14 mouse cellular contexts compared by ENCODE assay signal in the genomic region with DNA sequence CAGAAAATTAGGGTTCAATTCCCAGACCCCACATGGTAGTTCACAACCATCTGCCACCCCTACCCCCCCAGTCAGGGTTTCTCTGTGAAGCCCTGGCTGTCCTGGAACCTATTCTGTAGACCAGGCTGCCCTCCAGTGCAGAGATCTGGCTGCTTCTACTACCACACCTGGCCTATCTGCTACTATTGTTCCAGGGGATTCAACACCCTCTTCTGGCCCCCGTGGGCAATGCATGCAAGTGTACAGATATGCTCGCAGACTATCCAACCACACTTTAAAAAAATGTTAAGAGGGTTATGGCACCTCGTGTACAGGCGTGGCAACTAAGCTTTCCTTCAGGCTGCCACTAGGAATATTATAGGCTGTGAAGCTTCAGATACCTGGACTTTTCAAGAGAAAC. TPM values are rescaled to one million over a fixed set of nuclear protein-coding genes. Genes with fewer than 3 reads are reported as not detected.
A peak's percentile ranks its signal among the peaks of the same experiment; 100 is the strongest.
DNase-seq lines count a peak whose midpoint lies in the region; ATAC-seq and TF ChIP-seq lines count a peak whose summit lies in the region.
"Had no signal": no experiment of that assay in that cellular context is flagged by ENCODE, and none has a peak within 500 bp of the region (broad histone marks: within the 10 kb centered on the region; RNA-seq: fewer than 3 reads in every experiment).

No protein-coding gene starts in this region.

- H3K4me3 ChIP-seq in intestine, postnatal 0 days (ENCODE audit: low read depth, low read length), result no peak overlapping the region
- H3K4me3 ChIP-seq in intestine, embryonic 16.5 days (ENCODE audit: low read length), result no peak overlapping the region
- H3K4me3 ChIP-seq in thymus, adult 2 months (ENCODE audit: control insufficient read depth, insufficient read depth, low read length), result no peak overlapping the region
- H3K4me3 ChIP-seq: embryonic facial prominence, embryonic 12.5 days; liver, embryonic 13.5 days; neural tube, embryonic 15.5 days had no signal

- H3K4me2 ChIP-seq in intestine, postnatal 0 days (replicated peaks; ENCODE audit: low read depth), result no peak overlapping the region
- no peak overlapping the region for H3K4me2 ChIP-seq in intestine, embryonic 16.5 days (ENCODE audit: low read depth, low read length)
- H3K4me2 ChIP-seq: embryonic facial prominence, embryonic 12.5 days; hindbrain, embryonic 14.5 days; liver, embryonic 13.5 days; neural tube, embryonic 15.5 days had no signal

- 63% methylated on average over 4 of the region's 4 CpGs for WGBS in intestine, postnatal 0 days
- 75% methylated on average over 4 of the region's 4 CpGs for WGBS in intestine, embryonic 16.5 days
- 82% methylated on average over 4 of the region's 4 CpGs for WGBS in thymus, adult 2 months

- TF ChIP-seq POLR2A in thymus, adult 2 months (IDR thresholded peaks at IDR 0.05; ENCODE audit: control insufficient read depth, extremely low read depth, insufficient read depth, low read length, poor library complexity), result no peak

- TF ChIP-seq CTCF in intestine, postnatal 0 days (IDR thresholded peaks at IDR 0.05; ENCODE audit: low read depth), result peak; percentile 58
- no peak for TF ChIP-seq CTCF in thymus, adult 2 months (IDR thresholded peaks at IDR 0.05; ENCODE audit: borderline replicate concordance, control insufficient read depth, extremely low read depth, insufficient read depth, low read length, poor library complexity)

- ATAC-seq in intestine, postnatal 0 days, result no peak
- ATAC-seq in intestine, embryonic 16.5 days, result no peak
- ATAC-seq in megakaryocyte-erythroid progenitor cell, adult 5-6 weeks (replicated peaks; ENCODE audit: low FRiP score, low TSS enrichment, poor library complexity, severe bottlenecking), result 0 out of 2 replicates have a peak, but pooled peaks have one; percentile 48

- DNase-seq in thymus, adult 2 months, result peak; percentile 29
- DNase-seq in thymus, adult 18-20 months, result no peak
- no peak for DNase-seq in retina, postnatal 1 day
- no peak for DNase-seq in cerebellum, postnatal 25 days
- DNase-seq: kidney, adult 9 months; liver, embryonic 13.5 days; right cerebral cortex, adult 18-20 months had no signal

- no peak overlapping the region for H3K9ac ChIP-seq in intestine, postnatal 0 days (ENCODE audit: low read depth, low read length)
- H3K9ac ChIP-seq in intestine, embryonic 16.5 days (ENCODE audit: low read depth, low read length), result no peak overlapping the region
- H3K9ac ChIP-seq: embryonic facial prominence, embryonic 12.5 days; hindbrain, embryonic 14.5 days; liver, embryonic 13.5 days; neural tube, embryonic 15.5 days had no signal

- H3K27ac ChIP-seq in intestine, postnatal 0 days (ENCODE audit: low read depth, low read length), result no peak overlapping the region
- H3K27ac ChIP-seq in intestine, embryonic 16.5 days (ENCODE audit: low read length), result no peak overlapping the region
- no peak overlapping the region for H3K27ac ChIP-seq in thymus, adult 2 months (ENCODE audit: control insufficient read depth, insufficient read depth, low read length)
- H3K27ac ChIP-seq: embryonic facial prominence, embryonic 12.5 days; hindbrain, embryonic 14.5 days; liver, embryonic 13.5 days; macrophage; neural tube, embryonic 15.5 days had no signal

- H3K36me3 ChIP-seq in intestine, postnatal 0 days (ENCODE audit: control insufficient read depth, insufficient read depth), result peaks cover 65% of the 10 kb centered on the region
- H3K36me3 ChIP-seq in intestine, embryonic 16.5 days (ENCODE audit: control insufficient read depth, insufficient read depth, low read length), result peaks cover 13% of the 10 kb centered on the region
- peaks cover 21% of the 10 kb centered on the region for H3K36me3 ChIP-seq in thymus, adult 2 months (ENCODE audit: control insufficient read depth, insufficient read depth, low read length)

- 0 out of 2 replicates have a peak, but pooled peaks cover 7% of the 10 kb centered on the region for H3K4me1 ChIP-seq in intestine, postnatal 0 days (replicated peaks; ENCODE audit: control insufficient read depth, insufficient read depth, low read length)
- peaks cover 3% of the 10 kb centered on the region; the same call in 1 of the 2 replicates for H3K4me1 ChIP-seq in intestine, embryonic 16.5 days (ENCODE audit: control insufficient read depth, insufficient read depth, low read length)
- H3K4me1 ChIP-seq in thymus, adult 2 months (replicated peaks; ENCODE audit: control insufficient read depth, insufficient read depth, low read length), result no peaks in the 10 kb centered on the region
- H3K4me1 ChIP-seq: embryonic facial prominence, embryonic 12.5 days; liver, embryonic 13.5 days; neural tube, embryonic 15.5 days had no signal

- no peaks in the 10 kb centered on the region for H3K27me3 ChIP-seq in intestine, postnatal 0 days (replicated peaks; ENCODE audit: control insufficient read depth, insufficient read depth, low read length)
- H3K27me3 ChIP-seq in intestine, embryonic 16.5 days (replicated peaks; ENCODE audit: control insufficient read depth, insufficient read depth, low read length), result no peaks in the 10 kb centered on the region
- H3K27me3 ChIP-seq in thymus, adult 2 months (ENCODE audit: control insufficient read depth, insufficient read depth, low read length), result no peaks in the 10 kb centered on the region
- H3K27me3 ChIP-seq: embryonic facial prominence, embryonic 12.5 days; liver, embryonic 13.5 days; neural tube, embryonic 15.5 days had no signal

- H3K9me3 ChIP-seq in intestine, postnatal 0 days (ENCODE audit: control insufficient read depth), result no peaks in the 10 kb centered on the region
- H3K9me3 ChIP-seq in intestine, embryonic 16.5 days (ENCODE audit: control insufficient read depth, low read length), result no peaks in the 10 kb centered on the region
- H3K9me3 ChIP-seq: embryonic facial prominence, embryonic 12.5 days; liver, embryonic 13.5 days; neural tube, embryonic 15.5 days had no signal

RNA-seq across cellular contexts. Expression of a gene that starts 20.1 kb away (rescaled TPM):
- polyA plus RNA-seq in intestine, postnatal 0 days (2015; fragmentation: Nextera tagmentation; extraction: Ambion mirVana), result 54.6 and 60.6 TPM in 2 replicates
- polyA plus RNA-seq in intestine, embryonic 16.5 days (2015; fragmentation: Nextera tagmentation; extraction: Ambion mirVana), result 69.2 and 78.7 TPM in 2 replicates
- polyA plus RNA-seq in thymus, adult 2 months (2012; rRNA removed), result 146 and 182 TPM in 2 replicates
- total RNA-seq in megakaryocyte-erythroid progenitor cell, adult 5-6 weeks (2014; fragmentation: Nextera tagmentation), result 65.0 and 84.6 TPM in 2 replicates
- total RNA-seq in megakaryocyte-erythroid progenitor cell, adult 5-6 weeks (2017), result 129 and 149 TPM in 2 replicates

RNA-seq across cellular contexts. Expression of a gene that starts 20.3 kb away (rescaled TPM):
- polyA plus RNA-seq in intestine, postnatal 0 days (2015; fragmentation: Nextera tagmentation; extraction: Ambion mirVana), result 42.7 and 44.2 TPM in 2 replicates
- 52.6 and 53.9 TPM in 2 replicates for polyA plus RNA-seq in intestine, embryonic 16.5 days (2015; fragmentation: Nextera tagmentation; extraction: Ambion mirVana)
- 56.0 and 65.3 TPM in 2 replicates for polyA plus RNA-seq in thymus, adult 2 months (2012; rRNA removed)
- 22.3 and 28.9 TPM in 2 replicates for total RNA-seq in megakaryocyte-erythroid progenitor cell, adult 5-6 weeks (2014; fragmentation: Nextera tagmentation)
- 9.9 and 16.0 TPM in 2 replicates for total RNA-seq in megakaryocyte-erythroid progenitor cell, adult 5-6 weeks (2017)

RNA-seq across cellular contexts. Expression of a gene that starts 24.4 kb away (rescaled TPM):
- polyA plus RNA-seq in intestine, postnatal 0 days (2015; fragmentation: Nextera tagmentation; extraction: Ambion mirVana), result 33.6 and 35.0 TPM in 2 replicates
- 17.8 and 19.4 TPM in 2 replicates for polyA plus RNA-seq in intestine, embryonic 16.5 days (2015; fragmentation: Nextera tagmentation; extraction: Ambion mirVana)
- polyA plus RNA-seq in thymus, adult 2 months (2012; rRNA removed), result 180 and 194 TPM in 2 replicates
- total RNA-seq in megakaryocyte-erythroid progenitor cell, adult 5-6 weeks (2014; fragmentation: Nextera tagmentation), result 79.4 and 81.5 TPM in 2 replicates
- 179 and 328 TPM in 2 replicates for total RNA-seq in megakaryocyte-erythroid progenitor cell, adult 5-6 weeks (2017)

RNA-seq across cellular contexts. Expression of a gene that starts 32.8 kb away (rescaled TPM):
- polyA plus RNA-seq in intestine, postnatal 0 days (2015; fragmentation: Nextera tagmentation; extraction: Ambion mirVana), result 57.3 and 61.5 TPM in 2 replicates
- polyA plus RNA-seq in intestine, embryonic 16.5 days (2015; fragmentation: Nextera tagmentation; extraction: Ambion mirVana), result 37.3 and 43.6 TPM in 2 replicates
- polyA plus RNA-seq in thymus, adult 2 months (2012; rRNA removed), result 152 and 159 TPM in 2 replicates
- 13.4 and 15.3 TPM in 2 replicates for total RNA-seq in megakaryocyte-erythroid progenitor cell, adult 5-6 weeks (2014; fragmentation: Nextera tagmentation)
- 26.9 and 33.7 TPM in 2 replicates for total RNA-seq in megakaryocyte-erythroid progenitor cell, adult 5-6 weeks (2017)

RNA-seq across cellular contexts. Expression of a gene that starts 39.0 kb away (rescaled TPM):
- polyA plus RNA-seq in intestine, postnatal 0 days (2015; fragmentation: Nextera tagmentation; extraction: Ambion mirVana), result 0.55 and 0.82 TPM in 2 replicates
- 1.1 and 1.3 TPM in 2 replicates for polyA plus RNA-seq in intestine, embryonic 16.5 days (2015; fragmentation: Nextera tagmentation; extraction: Ambion mirVana)
- 7.6 and 9.1 TPM in 2 replicates for polyA plus RNA-seq in thymus, adult 2 months (2012; rRNA removed)
- 0.44 and 0.82 TPM in 2 replicates for total RNA-seq in megakaryocyte-erythroid progenitor cell, adult 5-6 weeks (2014; fragmentation: Nextera tagmentation)
- total RNA-seq in megakaryocyte-erythroid progenitor cell, adult 5-6 weeks (2017), result 0.08 and 0.09 TPM in 2 replicates
